Mouse (Mus musculus) stomach, postnatal 0 days (tissue): ENCODE results near the gene Snhg11.

Experiments used
- CTCF ChIP-seq: IDR thresholded peaks from 2 replicates; pipeline ENCODE4 v1.5.1; 2016; ENCODE audit warnings: antibody characterized with exemption, low read depth, mild to moderate bottlenecking, moderate library complexity
- EP300 ChIP-seq: optimal IDR thresholded peaks from 2 replicates; pipeline ENCODE3; 2016; ENCODE audit warnings: antibody characterized with exemption

- TF ChIP-seq EP300 (no peak), CTCF (peak; percentile 92)
Observed at GRCm38 (mm10) chr2:158347868-158348267, 27.6 kb upstream of the Snhg11 start.
